Mouse (Mus musculus): Measurements from ENCODE around the gene Slfn4.
"Not testable (repeated sequence)": the region's sequence is repeated elsewhere in the genome, so short reads cannot be mapped to it uniquely, and the experiment has no call there.

Slfn4 gene

DNA sequence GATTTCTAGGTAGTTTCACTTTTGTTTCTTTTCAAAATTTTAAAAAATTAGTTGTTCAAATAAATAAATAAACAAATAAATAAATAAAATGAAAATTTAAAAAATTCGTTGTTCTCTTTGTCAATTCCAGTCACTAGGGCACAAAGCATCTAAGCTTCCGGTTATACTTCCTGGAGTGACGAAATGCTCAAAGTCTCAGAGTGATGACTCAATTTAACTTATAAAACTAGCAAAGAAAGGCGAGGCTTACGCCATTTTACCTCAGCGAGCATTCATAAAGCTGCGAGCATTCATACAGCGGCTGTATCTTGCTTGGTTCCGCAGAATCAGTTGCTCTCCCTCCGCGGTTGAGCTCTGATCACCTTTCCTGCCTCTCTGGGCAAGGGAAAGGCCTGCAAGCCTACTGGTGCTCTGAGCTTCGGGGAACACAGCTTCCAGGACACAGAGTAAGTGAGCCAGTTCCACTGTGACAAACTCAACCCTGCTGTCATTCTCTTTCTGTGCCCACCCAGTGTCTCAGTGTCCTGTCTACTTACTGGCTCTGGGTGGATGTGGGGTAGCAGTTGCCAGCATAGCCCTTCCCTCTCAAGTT, at the start of gene Slfn4:
TSS of gene Slfn4 (plus strand) at position 239 of the 592 bp plus-strand sequence.
- DNase-seq: no peak

DNA sequence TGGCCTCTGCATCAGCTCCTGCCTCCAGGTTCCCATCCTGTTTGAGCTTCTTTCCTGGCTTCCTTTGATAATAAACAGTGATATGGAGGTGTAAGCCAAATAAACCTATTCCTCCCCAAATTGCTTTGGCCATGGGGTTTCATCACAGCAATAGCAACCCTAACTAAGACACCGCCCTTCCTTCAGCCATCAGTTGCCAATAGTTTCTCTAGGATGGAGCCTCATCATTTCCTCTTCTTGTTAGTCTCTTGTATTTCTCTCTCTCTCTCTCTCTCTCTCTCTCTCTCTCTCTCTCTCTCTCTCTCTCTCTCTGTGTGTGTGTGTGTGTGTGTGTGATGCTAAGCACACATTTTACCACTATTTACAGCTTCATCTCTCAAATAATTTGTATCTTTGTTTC, 49.4 kb upstream of the Slfn4 start:
- DNase-seq: not testable (repeated sequence)

DNA sequence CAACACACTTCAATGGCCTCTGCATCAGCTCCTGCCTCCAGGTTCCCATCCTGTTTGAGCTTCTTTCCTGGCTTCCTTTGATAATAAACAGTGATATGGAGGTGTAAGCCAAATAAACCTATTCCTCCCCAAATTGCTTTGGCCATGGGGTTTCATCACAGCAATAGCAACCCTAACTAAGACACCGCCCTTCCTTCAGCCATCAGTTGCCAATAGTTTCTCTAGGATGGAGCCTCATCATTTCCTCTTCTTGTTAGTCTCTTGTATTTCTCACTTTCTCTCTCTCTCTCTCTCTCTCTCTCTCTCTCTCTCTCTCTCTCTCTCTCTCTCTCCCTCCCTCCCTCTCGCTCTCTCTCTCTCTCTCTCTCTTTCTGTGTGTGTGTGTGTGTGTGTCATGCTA, 37.7 kb upstream of the Slfn4 start:
- DNase-seq: not testable (repeated sequence)

DNA sequence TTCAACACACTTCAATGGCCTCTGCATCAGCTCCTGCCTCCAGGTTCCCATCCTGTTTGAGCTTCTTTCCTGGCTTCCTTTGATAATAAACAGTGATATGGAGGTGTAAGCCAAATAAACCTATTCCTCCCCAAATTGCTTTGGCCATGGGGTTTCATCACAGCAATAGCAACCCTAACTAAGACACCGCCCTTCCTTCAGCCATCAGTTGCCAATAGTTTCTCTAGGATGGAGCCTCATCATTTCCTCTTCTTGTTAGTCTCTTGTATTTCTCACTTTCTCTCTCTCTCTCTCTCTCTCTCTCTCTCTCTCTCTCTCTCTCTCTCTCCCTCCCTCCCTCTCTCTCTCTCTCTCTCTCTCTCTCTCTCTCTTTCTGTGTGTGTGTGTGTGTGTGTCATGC, 26.0 kb upstream of the Slfn4 start:
- DNase-seq: not testable (repeated sequence)

DNA sequence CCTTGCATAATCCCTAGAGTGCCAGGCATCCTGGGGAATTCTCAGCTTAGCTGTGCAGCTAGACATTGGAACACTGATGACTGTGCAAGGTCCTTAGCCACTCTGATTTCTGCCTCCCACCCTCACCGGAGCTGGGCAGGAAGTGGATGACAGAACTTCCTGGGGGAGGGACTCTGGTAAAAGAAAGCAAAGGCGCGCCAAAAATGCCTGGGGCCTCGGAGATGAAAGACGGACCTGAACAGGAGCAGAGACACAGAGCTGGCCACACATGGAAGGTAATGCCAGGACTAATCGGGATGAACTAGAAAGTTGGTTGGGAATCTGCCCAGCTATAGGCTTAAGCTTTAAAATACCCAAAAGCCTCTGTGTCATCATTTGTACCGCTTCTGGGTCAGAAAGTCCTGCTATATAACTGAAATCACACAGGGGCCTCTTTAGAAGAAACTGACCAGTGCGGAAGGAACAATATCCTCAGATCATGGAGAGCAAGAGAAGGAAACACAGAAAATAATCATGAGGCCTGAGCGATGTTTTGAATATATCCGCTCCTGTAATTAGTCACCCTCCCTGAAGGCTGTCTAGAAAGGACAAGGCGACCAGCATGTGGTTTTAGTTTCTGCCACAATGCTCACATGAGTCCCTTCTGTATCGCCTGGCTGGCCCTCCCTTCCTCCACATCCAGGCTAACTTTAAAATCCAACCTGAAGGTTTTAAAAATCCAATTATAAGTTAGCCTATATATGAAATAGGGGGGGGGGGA, 16.3 kb downstream of the Slfn4 start, which contains the start of gene Slfn3:
TSS of gene Slfn3 (plus strand) at position 197 of the 760 bp plus-strand sequence.
- DNase-seq: peak; percentile 83

DNA sequence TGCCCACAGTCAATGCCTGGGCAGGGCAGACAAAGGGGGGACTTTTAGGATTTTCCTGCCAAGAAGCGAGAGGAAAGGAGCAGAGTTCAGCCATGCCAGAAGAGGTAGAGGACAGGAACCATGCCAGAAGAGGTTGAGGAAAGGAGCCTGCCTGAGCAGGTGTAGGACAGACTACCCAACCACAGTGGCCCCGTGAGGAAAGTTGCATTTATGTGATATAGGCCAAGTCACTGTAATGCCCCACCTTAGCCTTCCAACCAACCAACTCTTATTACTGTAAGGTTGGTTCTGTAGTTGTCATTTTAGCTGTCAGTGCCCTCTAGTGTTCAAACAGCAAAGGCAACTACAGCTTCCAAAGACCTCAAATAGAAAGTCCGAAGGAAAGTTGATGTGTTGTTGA, 17.0 kb downstream of the Slfn4 start:
- peak; percentile 48 for DNase-seq

DNA sequence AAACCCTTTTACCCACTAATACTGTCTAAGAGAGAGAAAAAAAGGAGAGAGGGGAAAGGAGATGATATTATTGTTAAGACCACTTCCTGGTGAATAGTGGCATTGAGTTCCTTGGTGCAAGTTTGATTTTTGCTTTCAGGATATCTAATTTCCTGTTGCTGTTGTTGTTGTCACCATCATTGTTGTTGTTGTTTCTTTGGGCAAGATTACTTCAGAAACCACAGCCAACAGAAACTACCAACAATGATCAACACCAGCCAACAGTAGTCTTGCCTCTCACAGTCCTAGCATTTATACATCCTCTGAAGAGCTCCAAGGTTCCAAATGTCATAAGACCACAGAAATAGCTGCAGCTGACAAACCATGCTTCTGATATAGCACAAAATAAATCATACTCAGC, 30.0 kb downstream of the Slfn4 start:
- DNase-seq: no peak

DNA sequence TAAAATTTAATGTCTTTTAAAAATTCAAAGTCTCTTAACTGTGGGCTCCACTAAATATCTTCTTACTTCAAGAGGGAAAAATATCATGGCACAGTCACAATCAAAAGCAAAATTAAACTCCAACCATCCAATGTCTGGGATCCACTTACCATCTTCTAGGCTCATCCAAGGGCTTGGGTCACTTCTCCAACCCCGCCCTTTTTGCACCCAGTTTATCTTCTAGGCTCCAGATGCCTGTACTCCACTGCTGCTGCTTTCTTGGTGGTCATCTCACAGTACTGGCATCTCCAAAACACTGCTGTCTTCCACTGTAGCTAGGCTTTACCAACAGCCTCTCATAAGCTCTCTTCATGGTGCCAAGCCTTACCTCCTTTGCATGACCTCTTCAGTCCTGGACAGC, 41.1 kb downstream of the Slfn4 start:
- no peak for DNase-seq

DNA sequence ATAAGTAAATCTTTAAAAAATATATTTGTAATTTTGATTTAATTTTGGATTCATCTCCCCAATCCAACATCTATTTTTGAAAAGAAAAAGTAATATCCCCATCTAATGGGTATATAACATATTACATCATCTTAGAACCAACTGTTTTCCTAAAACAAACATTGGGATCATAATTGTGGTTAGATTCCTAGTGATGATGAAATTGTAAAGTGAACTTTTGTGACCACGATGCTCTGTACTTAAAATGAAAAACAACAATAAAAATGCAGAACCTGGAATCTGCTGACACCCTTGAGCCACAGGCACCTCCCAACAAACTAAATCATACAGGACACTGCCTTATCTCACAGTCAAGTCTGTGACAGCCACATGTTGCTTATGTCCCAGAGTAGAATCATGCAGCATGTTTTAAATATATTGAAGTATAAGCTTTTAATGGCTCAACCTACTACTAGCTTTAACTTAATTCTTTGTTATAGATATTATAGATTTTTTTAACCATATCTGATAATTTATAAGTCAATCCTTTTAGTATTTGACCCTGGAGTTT, 46.4 kb downstream of the Slfn4 start:
- no peak for DNase-seq

DNA sequence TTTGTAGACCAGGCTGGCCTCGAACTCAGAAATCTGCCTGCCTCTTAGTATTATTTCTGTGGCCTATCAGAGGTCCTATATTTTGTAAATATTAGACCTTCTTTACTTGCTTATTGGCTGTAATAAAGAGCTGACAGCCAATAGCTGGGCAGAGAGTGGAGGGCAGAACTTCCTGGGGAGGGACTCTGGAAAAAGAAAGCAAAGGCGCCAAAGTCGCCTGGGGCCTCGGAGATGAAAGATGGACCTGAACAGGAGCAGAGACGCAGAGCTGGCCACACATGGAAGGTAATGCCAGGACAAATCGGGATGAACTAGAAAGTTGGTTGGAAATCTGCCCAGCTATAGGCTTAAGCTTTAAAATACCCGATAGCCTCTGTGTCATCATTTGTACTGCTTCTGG, 48.4 kb downstream of the Slfn4 start:
- peak; percentile 59 for DNase-seq

DNA sequence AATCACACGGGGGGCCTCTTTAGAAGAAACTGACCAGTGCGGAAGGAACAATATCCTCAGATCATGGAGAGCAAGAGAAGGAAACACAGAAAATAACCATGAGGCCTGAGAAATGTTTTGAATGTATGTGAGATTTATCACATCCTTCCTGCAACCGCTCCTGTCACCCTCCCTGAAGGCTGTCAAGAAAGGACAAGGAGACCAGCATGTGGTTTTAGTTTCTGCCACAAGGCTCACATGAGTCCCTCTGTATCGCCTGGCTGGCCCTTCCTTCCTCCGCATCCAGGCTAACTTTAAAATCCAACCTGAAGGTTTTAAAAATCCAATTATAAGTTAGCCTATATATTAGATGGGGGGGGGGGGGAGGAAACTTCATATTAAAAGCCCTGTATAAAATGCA, 48.8 kb downstream of the Slfn4 start:
- DNase-seq: peak; percentile 23

DNA sequence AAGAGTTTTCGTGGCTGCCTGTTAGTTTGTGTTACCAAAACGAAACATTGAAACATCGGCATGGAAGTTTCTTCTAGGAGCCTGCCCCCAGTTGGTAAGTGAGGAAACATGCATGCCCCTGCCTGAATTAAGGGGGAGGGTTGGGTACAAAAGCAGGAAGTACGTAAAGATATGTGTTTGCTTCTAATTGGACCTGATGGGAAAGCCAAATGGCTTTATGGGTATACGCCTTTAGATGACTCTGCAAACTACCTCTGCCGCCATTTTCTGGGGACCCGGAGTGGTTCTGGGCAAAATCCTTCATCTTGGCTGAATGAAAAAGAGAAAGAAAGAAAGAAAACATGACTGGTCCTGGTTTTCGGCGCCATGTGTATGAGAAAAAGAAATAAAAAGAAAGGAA, 49.2 kb downstream of the Slfn4 start:
- DNase-seq: peak; percentile 78

DNA sequence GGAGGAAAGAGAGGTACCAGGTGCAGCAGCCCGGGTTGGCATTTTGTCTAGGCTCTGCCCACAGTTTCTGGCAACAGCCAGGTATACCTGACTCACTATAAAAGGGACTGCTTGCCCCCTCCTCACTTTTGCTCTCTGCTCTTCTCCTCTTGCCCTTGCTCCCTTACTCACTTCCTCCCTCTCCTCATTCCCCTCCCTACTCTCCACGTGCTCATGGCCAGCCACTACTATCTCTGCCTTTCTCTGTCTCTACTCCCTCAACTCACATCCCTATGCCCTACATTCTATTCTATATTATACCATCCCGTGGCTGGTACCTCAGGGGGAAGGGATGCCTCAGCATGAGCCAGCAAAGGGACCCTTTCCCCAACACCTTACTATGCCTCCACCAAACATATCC, 49.8 kb downstream of the Slfn4 start:
- peak; percentile 20 for DNase-seq

DNA sequence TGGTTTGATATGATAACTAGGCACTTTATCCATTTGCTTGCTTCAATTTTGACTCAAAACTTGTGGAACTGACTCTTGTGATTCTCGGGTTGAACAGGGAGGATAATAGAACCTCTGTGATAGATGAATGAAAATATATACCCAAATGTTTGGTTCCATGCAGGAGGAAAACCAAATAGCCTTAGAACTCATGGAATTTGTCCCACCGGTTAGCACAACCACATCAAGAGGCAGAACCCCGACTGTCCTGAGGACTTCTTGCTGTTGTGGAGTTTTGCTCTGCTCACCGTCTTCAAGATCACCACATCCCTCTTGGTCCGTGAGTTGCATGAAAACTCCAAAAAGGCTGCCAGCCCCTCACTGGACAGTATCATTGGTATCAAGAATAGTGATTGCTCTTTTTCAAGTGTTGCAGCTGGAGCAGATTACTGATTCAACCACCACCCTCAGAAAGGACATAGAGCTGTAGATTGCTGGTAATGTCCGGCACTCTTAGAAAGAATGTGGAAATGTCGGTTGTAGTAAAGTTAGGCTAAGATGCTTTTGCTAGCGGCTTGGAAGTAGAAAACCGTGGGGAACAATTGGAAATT, 50.5 kb downstream of the Slfn4 start:
- DNase-seq: no peak

DNA sequence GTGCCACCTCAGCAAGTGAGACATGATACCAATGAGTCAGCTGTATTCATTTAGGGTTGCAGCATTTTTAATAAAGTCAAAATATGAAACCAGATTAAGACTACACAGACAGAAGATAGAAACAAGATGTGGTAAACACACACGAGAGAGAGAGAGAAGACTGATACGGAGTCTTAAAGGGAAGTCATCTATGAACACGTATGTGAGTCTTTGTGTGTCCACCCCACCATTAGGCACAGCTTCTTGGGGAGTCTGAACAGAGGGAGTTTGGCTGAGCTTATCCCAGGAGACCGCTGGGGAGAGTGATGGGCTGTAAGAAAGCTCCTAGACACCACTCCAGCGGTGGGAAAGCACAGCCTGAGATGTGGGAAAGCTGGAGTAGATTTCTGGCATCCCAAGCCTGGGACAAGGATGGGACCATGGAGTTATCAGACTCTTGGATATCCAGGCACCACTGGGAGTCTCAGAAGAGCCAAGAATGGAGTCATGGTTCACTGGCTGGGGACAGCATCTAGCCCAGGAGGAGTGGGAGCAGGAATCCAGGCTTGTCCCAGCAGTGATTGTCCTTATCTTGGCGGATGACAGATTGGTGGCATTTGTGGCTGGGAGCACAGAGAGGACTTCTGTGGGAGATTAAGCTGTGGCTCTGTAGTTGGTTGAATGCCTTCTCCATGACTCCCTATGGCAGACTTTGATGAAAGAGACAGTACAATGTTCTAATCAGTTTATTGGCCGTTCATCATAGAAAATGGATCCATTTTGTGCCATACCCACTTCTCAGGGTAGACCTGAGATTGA, 53.1 kb downstream of the Slfn4 start:
- no peak for DNase-seq

DNA sequence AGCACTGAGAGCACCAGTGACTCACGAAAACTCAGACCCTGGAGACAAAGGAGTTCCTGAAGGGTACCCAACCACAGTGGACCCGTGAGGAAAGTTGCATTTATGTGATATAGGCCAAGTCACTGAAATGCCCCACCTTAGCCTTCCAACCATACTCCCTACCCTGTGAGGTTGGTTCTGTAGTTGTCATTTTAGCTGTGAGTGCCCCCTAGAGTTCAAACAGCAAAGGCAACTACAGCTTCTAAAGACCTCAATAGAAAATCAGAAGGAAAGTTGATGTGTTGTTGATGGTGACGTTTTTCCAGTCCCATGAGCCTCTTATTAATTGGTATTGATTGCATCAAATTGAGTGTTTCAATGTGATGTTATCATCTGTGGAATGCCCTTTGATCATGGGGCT, 56.0 kb downstream of the Slfn4 start:
- DNase-seq: peak; percentile 55

DNA sequence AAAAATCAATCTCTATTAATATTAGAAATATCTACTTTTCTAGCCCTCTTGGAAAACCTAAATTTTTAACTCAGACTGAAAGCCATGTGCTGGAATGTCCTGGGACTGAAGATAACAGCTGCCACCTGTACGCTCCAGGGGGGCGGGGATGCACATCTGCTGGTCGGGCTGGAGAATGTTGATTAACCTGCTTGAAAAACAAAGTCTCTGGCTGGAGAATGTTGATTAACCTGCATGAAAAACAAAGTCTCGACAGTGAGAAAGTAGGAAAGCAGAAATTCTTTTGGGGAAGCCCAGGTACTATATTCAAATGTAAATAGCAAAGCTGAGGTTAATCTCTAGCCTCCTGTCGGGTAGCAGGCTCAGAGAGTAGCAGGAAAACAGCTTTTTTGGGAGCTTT, 58.6 kb downstream of the Slfn4 start:
- not testable (repeated sequence) for DNase-seq

DNA sequence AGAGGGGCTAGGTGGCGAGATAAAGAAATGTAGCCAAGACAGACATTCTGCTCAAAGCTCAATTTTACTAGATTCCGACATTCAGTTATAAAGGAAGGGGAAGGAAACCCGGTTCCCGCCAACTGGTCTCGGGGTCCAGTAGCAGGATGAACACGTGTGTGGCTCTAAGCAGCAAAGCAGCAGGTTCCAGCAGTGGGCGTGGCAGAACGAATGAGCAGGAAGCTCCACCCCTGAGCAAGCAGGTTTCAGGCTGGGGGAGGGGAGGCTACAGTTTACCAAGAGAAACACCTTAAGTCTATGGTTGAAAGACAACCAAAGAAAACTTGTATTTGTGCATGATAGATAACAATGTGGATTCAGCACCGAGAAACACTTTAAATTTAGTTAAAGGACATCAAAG, 62.4 kb downstream of the Slfn4 start:
- not testable (repeated sequence) for DNase-seq

DNA sequence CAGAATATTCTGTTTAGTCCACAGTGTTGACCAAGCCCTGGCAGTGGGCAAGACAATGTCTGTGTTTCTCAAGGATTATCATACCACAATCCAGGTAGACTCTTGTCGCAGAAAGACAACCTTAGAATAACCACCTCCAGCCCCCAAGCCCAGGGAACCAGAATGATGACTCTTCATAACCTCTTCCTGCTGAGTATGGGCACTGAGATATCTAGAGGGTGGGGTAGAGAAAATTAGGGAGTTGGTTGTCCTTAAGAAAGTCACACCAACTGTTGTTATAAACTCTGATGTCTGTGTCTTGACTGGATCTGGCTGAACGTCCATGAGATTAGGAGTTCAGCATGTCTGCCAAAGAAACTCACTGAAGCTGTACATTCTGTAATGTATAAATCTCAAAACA, 63.4 kb downstream of the Slfn4 start:
- DNase-seq: no peak

DNA sequence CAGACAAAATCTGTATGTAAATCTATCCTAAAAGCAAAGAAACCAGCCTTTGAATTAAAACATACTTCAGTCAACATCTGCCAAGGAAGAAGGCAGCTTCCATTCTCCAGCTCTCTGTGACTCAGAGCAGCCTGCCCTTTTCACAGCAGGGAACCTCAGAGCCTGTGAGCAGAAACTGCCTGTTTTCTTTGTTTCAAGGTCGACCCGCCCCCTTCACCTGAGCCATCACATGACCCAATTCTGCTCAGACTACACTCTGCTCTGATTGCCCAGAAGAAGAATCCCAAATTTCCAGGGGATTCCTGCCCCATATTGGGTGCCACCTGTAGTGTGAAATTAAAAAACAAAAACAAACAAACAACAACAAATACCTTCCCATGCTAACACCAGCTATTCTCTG, 64.8 kb downstream of the Slfn4 start:
- DNase-seq: no peak

Measured in thymus, postnatal 14 days (tissue).